Mouse (Mus musculus) megakaryocyte-erythroid progenitor cell, adult 5-6 weeks (primary cell): Measurements from ENCODE around the gene Fam219a. TPM values are rescaled to one million over a fixed set of nuclear protein-coding genes. Genes with fewer than 3 reads are reported as not detected.

ENCODE experiments used
- ATAC-seq: replicated peaks from 2 replicates; pipeline ENCODE4 v1.8.0; 2016; ENCODE audit warnings: mild to moderate bottlenecking, inconsistent platforms; ENCODE audit not compliant: severe bottlenecking, poor library complexity, low FRiP score, low TSS enrichment
- total RNA-seq, 2 experiments: library from RNA; stranded (forward) in 1 of 2; stranded (reverse) in 1 of 2; fragments of 200-1000, 215-1000 nt in 1 of 2; fragments of >200 nt in 1 of 2; fragmentation: Nextera tagmentation in 1 of 2; gene quantifications; 2 replicates each; pipeline ENCODE4 v1.2.3; 2014 to 2017

The Fam219a gene
- total RNA-seq, 2 experiments from 2014 or later: 0.52 to 1.9 TPM

GRCm38 (mm10) chr4:41513309-41513708, 56.0 kb downstream of the Fam219a start:
- ATAC-seq: no peak

- ATAC-seq: no peak
Observed at GRCm38 (mm10) chr4:41507998-41508397, 61.3 kb downstream of the Fam219a start.

- no peak for ATAC-seq
Observed at GRCm38 (mm10) chr4:41507326-41507924, 61.9 kb downstream of the Fam219a start.

- peak; percentile 79 for ATAC-seq
Observed at GRCm38 (mm10) chr4:41506906-41507305, 62.4 kb downstream of the Fam219a start.

- ATAC-seq: peak; percentile 12
Observed at GRCm38 (mm10) chr4:41506156-41506555, 63.2 kb downstream of the Fam219a start.

- no peak for ATAC-seq
Observed at GRCm38 (mm10) chr4:41505131-41505551, 64.2 kb downstream of the Fam219a start.

GRCm38 (mm10) chr4:41504325-41504724, 65.0 kb downstream of the Fam219a start:
- no peak for ATAC-seq

GRCm38 (mm10) chr4:41502986-41503412, 66.3 kb downstream of the Fam219a start, which contains the start of gene AI464131:
TSS of gene AI464131 (minus strand) at chr4:41503076.
- ATAC-seq: peak; percentile 89

- no peak; the same call in 1 of the 2 replicates for ATAC-seq
Observed at GRCm38 (mm10) chr4:41502171-41502940, 67.0 kb downstream of the Fam219a start.

- ATAC-seq: no peak
Observed at GRCm38 (mm10) chr4:41500787-41501186, 68.6 kb downstream of the Fam219a start.

GRCm38 (mm10) chr4:41499619-41500018, 69.7 kb downstream of the Fam219a start:
- ATAC-seq: no peak

- no peak for ATAC-seq
Observed at GRCm38 (mm10) chr4:41498921-41499391, 70.4 kb downstream of the Fam219a start.

- no peak for ATAC-seq
Observed at GRCm38 (mm10) chr4:41497995-41498845, 71.1 kb downstream of the Fam219a start.

GRCm38 (mm10) chr4:41497579-41497978, 71.8 kb downstream of the Fam219a start:
- ATAC-seq: peak; percentile 26; the same call in 1 of the 2 replicates

GRCm38 (mm10) chr4:41497046-41497445, 72.3 kb downstream of the Fam219a start:
- ATAC-seq: no peak

- ATAC-seq: no peak
Observed at GRCm38 (mm10) chr4:41495850-41496249, 73.5 kb downstream of the Fam219a start.

- no peak for ATAC-seq
Observed at GRCm38 (mm10) chr4:41495076-41495475, 74.3 kb downstream of the Fam219a start.

GRCm38 (mm10) chr4:41494378-41494777, 75.0 kb downstream of the Fam219a start:
- no peak for ATAC-seq

- no peak for ATAC-seq
Observed at GRCm38 (mm10) chr4:41493464-41494116, 75.7 kb downstream of the Fam219a start.
